Mouse (Mus musculus) brain, embryonic 18.5 days (tissue): ENCODE data around the gene Rpgr.

Experiments used
- DNase-seq: peaks from one replicate; pipeline ENCODE4 v3.0.0-alpha.2; 2012; ENCODE audit warnings: low read depth, low spot score

Rpgr gene

DNA sequence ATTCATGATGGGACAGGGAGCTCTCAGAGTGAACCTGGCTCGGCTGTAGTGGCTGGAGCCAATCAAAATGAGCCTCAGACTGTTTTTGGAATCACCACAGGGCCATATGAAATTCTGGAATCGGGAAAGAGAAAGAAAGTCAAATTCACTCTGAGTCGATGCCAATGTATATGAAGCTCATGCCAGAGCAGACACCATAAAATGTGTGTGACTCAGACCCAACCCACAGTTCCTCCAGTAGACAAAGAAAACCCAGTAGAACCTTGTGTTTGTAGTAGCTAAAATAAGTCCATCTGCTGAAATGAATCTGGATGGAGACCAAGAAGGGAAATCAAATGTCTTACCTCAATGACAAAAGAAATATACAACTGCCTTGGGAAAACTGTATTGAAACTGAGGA is 142.8 kb downstream of the Rpgr start:
- no peak for DNase-seq

DNA sequence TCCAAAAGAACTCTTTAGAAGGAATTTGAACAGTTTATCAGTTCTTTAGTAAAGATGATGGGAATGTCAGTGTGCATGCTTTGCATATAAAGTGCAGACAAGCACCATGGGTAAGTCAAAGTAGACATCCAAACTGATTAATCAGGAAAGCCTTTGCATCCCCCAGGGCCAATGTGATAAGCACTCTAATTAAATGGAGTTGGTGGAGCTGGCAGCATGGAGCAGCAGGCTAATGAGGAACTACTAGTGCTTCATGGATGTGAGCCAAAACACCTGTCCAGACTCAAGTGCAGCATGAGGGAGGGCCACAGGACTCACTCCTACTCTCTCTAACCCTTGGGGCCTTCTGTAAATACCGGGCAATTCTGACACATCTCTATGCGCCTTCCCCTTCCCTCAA is 145.2 kb downstream of the Rpgr start:
- no peak for DNase-seq

DNA sequence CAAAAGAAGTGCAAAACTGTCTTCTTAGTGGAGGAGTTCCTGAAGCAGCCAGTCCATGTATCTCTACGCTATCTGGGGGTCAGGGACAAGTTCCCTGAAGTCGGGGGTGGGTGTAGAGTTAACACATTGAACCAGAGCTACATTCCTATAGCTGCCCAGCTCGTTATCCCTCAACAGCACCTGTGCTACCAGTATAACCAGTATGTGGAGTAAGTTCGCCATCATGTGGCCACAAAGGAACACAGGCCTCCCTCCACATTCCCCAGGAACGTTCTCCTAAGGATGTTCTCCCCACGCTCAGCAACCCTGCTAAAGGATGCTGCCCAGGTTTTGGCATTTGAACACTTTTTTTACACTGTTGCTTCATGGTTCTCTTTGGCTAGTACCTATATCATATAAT is 146.0 kb downstream of the Rpgr start:
- DNase-seq = no peak

DNA sequence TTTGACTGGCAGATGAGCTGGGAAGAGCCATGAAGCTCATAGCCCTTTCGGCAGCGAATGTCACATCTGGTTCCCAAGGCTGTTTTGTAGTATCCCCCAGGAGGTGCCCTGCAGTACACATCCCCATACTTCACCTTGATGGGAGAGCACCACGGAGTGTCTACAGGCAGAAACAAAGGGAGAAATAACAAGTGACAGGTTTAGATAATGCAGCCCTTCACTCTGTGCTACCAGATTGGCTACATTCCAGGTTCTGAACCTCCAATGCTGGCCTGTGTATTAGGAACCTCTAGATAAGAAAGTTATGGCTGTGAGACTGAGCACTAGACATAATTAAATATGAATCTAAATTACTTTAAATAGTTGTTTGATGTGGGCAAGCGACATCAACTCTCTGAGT is 147.3 kb downstream of the Rpgr start:
- DNase-seq = no peak

DNA sequence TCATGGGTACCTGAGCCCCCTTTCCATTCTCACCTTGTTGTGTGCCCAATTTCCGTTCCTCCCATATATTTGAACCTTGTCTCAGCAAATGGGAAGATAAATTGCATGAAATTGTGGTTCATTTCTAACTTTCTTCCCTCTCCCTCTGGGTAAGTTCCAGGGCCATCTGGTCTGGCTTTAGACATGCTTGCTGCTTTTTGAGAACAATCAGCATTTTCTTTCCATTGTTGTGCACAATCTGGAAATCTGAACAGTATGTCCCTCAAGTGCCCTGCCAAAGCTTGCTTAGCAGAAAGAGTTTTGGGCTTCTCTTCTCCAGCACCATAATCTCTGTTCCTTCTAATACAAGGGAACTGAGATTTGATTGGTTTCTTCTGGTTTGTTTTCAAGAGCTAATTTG is 152.9 kb downstream of the Rpgr start:
- no peak for DNase-seq

DNA sequence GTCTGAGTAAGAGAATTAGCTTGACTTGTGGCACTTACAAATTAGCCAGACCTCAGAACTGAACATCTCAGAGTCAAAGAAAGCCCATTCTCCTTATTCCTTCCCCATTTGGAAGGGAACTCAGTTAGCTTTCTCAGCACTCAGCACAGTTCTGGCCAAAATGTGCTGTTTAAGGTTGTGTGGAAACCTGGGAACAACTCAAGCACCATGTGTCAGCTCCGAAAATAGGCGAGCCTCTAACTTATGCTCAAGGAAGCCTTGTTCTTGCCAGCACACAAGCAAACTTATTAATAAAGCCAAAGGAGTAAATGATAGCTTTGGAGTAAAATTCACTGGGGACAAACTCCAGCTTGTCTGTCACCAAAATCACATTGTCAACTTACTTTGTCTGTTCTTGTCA is 153.4 kb downstream of the Rpgr start:
- no peak for DNase-seq

DNA sequence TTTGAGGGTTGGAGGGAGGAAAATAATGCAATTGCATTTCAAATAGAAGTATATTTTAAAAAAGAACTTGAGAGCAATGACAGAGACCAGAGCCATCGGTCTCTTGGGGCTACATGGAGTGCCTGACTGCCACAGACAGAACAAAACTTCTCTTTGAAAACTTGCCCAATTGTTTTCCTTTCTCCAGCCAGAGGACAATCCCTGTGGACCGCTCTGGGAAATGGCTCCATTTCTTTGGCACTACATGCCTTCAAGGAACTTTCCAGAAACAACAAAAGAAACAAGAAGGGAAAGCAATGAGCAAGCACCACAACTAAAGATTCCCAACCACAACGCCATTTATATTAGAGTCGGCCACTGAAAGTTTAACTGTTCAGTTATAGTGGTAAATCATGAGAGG is 154.5 kb downstream of the Rpgr start:
- no peak for DNase-seq

DNA sequence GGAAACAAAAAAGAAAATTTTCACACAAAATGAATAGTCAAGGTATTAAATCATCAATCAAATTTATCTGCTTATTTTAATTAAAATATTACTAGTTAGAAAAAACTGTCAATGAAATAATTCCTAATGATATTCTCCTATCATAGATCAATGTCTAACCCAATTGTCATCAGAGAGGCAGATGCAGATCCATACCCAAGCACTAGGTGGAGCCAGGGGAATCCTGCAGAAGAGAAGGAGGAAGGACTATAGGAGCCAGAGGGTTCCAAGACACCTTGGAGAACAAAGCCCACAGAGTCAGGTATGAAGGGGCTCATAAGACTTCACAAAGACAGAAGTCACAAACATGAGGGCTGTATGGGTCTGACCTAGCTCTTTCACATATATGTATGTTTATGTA is 182.1 kb downstream of the Rpgr start:
- DNase-seq = no peak
